Mouse (Mus musculus) small intestine, adult 2 months (tissue): Measurements from ENCODE around the gene Slc16a11. TPM values are rescaled to one million over a fixed set of nuclear protein-coding genes. Genes with fewer than 3 reads are reported as not detected.

Experiments
- H3K27ac ChIP-seq: fragments of 200-500 bp; 2 replicates; pipeline ENCODE4 v1.5.1; 2012; ENCODE audit warnings: low read depth, low read length, control low read depth, inconsistent platforms; ENCODE audit not compliant: insufficient read depth
- H3K27me3 ChIP-seq: fragments of 200-500 bp; 2 replicates; pipeline ENCODE4 v1.6.1; 2012; ENCODE audit warnings: mild to moderate bottlenecking, moderate library complexity, low read length, inconsistent platforms; ENCODE audit not compliant: control insufficient read depth, insufficient read depth
- H3K36me3 ChIP-seq: fragments of 200-500 bp; 2 replicates; pipeline ENCODE4 v1.6.1; 2012; ENCODE audit warnings: mild to moderate bottlenecking, low read length, control low read depth, inconsistent platforms; ENCODE audit not compliant: control insufficient read depth, insufficient read depth
- H3K4me1 ChIP-seq: fragments of 200-500 bp; 2 replicates; pipeline ENCODE4 v1.6.1; 2012; ENCODE audit warnings: low read length, inconsistent platforms, mixed read lengths; ENCODE audit not compliant: control insufficient read depth, insufficient read depth, insufficient read length
- H3K4me3 ChIP-seq: fragments of 200-500 bp; 2 replicates; pipeline ENCODE4 v1.5.1; 2012; ENCODE audit warnings: low read depth, mild to moderate bottlenecking, control low read depth, inconsistent platforms, low read length, moderate library complexity
- CTCF ChIP-seq: fragments of 200-500 bp; IDR thresholded peaks from 2 replicates; pipeline ENCODE4 v1.5.1; 2012; ENCODE audit warnings: low read depth, mild to moderate bottlenecking, control low read depth, inconsistent platforms, low read length, moderate library complexity, mixed read lengths; ENCODE audit not compliant: insufficient replicate concordance, insufficient read length; ENCODE audit errors: extremely low read depth
- POLR2A ChIP-seq: fragments of 200-500 bp; IDR thresholded peaks from 2 replicates; pipeline ENCODE4 v1.6.1; 2012; ENCODE audit warnings: low read depth, mild to moderate bottlenecking, control low read depth, inconsistent platforms, low read length, moderate library complexity
- WGBS: fragments of 180-500 bp; shearing (Covaris S2); methylation state at CpG from one replicate; pipeline ENCODE4 v1.1.7; 2018; 5-methylcytosine and 5-hydroxymethylcytosine counted together
- polyA plus RNA-seq: library from polyadenylated mRNA; depleted of rRNA; stranded (reverse); fragments of >200 nt; gene quantifications from 2 replicates; pipeline ENCODE4 v1.2.3, GENCODE M21; 2012

Slc16a11 gene
- polyA plus RNA-seq, 1 experiment: 12.7 TPM

GRCm38 (mm10) chr11:70218741-70219470 lies 6.4 kb downstream of the Slc16a11 start:
- peaks cover 38% of the 10 kb centered on the region for H3K4me1 ChIP-seq
- no peak overlapping the region for H3K4me3 ChIP-seq
- TF ChIP-seq POLR2A (no peak), CTCF (no peak)
- no peaks in the 10 kb centered on the region for H3K36me3 ChIP-seq
- no peaks in the 10 kb centered on the region for H3K27me3 ChIP-seq
- 64% methylated on average over 15 of the region's 15 CpGs for WGBS
- H3K27ac ChIP-seq: no peak overlapping the region

GRCm38 (mm10) chr11:70219873-70220272 lies 7.3 kb downstream of the Slc16a11 start:
- H3K36me3 ChIP-seq: no peaks in the 10 kb centered on the region
- peak overlapping the region; percentile 72 for H3K4me3 ChIP-seq
- no peak overlapping the region for H3K27ac ChIP-seq
- 33% methylated on average over 7 of the region's 7 CpGs for WGBS
- TF ChIP-seq POLR2A: no peak
- no peak for TF ChIP-seq CTCF
- H3K27me3 ChIP-seq: no peaks in the 10 kb centered on the region
- peaks cover 32% of the 10 kb centered on the region for H3K4me1 ChIP-seq

- no peak for TF ChIP-seq CTCF
- no peak for TF ChIP-seq POLR2A
- WGBS: 3% methylated on average over 24 of the region's 24 CpGs
- H3K4me3 ChIP-seq: peak overlapping the region; percentile 72
- H3K27ac ChIP-seq: peak overlapping the region; percentile 73
- no peaks in the 10 kb centered on the region for H3K36me3 ChIP-seq
- peaks cover 32% of the 10 kb centered on the region for H3K4me1 ChIP-seq
- no peaks in the 10 kb centered on the region for H3K27me3 ChIP-seq
These were observed 7.8 kb downstream of the Slc16a11 start for GRCm38 (mm10) chr11:70220323-70220722.

- Histone ChIP-seq H3K27me3 (no peaks in the 10 kb centered on the region), H3K4me3 (peak within 1 kb of the TSS; percentile 72), H3K27ac (peak within 1 kb of the TSS; percentile 99), H3K36me3 (no peaks in the 10 kb centered on the region), H3K4me1 (peaks cover 32% of the 10 kb centered on the region)
- under 1% methylated on average over 28 of the region's 28 CpGs for WGBS
- TF ChIP-seq CTCF: no peak
- peak; percentile 71; the same call in 1 of the 2 replicates for TF ChIP-seq POLR2A
These were observed 8.4 kb downstream of the Slc16a11 start, which contains the start of gene Slc16a13 for GRCm38 (mm10) chr11:70220731-70221602. Gene Slc16a13, minus strand, starts transcription at chr11:70221064.

- 5% methylated on average over 14 of the region's 14 CpGs for WGBS
- Histone ChIP-seq H3K36me3 (no peaks in the 10 kb centered on the region), H3K4me3 (peak overlapping the region; percentile 72), H3K4me1 (peaks cover 35% of the 10 kb centered on the region), H3K27ac (peak overlapping the region; percentile 99), H3K27me3 (no peaks in the 10 kb centered on the region)
- no peak for TF ChIP-seq CTCF
- no peak; the same call in 1 of the 2 replicates for TF ChIP-seq POLR2A
These were observed 9.3 kb downstream of the Slc16a11 start for GRCm38 (mm10) chr11:70221603-70222500.

- Histone ChIP-seq H3K4me1 (peaks cover 25% of the 10 kb centered on the region), H3K27me3 (no peaks in the 10 kb centered on the region), H3K36me3 (no peaks in the 10 kb centered on the region), H3K4me3 (no peak overlapping the region), H3K27ac (peak overlapping the region; percentile 10; the same call in 1 of the 2 replicates)
- 69% methylated on average over 9 of the region's 9 CpGs for WGBS
- TF ChIP-seq POLR2A (no peak), CTCF (no peak)
These were observed 11.2 kb downstream of the Slc16a11 start for GRCm38 (mm10) chr11:70223724-70224123.
